Mouse (Mus musculus): ENCODE results near the gene Zfp777.

Zfp777 gene

DNA sequence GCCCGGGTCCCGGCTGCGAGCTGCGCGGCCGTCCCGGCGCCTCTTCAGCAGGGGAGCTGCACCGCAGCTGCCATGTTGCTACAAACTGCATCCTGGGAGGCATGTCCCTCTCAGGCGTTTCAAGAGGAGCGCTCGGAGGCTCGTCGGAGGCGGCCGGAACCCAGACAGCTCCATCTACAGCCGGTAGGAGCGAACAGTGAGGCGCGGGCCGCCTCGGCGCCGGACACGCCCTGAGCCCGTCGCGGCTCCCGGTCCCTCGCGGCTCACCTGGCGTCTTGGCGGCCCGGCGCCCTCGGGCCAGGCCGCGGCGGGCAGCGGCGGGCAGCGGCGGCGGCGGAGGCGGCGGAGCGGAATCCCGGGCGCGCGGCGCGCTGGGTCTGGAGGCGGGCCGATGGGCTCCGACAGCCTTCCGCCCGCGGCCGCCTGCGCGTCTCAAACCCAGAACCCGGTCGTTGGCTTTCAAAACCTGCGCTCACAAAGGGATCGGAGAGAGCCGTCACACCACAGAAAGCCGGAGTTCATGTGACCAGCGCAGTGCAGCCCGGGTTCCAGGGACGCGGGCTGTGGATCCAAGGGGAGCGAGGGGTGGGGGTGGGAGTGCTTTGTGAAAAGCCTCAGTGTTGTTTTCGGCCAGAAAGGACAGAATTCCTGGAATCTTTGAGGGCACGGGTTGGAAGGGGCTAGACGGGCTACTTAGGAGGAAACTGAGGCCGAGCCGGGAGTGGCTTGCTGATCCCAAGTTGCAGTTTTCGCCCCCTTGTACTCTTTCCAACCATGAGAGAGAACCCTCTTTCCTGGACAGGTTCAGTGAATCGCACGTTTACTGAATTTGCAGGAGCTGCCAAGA lies at the start of gene Zfp777:
TSS of gene Zfp777 (minus strand) at position 486 of the 847 bp plus-strand sequence.
- DNase-seq = peak; percentile 87

DNA sequence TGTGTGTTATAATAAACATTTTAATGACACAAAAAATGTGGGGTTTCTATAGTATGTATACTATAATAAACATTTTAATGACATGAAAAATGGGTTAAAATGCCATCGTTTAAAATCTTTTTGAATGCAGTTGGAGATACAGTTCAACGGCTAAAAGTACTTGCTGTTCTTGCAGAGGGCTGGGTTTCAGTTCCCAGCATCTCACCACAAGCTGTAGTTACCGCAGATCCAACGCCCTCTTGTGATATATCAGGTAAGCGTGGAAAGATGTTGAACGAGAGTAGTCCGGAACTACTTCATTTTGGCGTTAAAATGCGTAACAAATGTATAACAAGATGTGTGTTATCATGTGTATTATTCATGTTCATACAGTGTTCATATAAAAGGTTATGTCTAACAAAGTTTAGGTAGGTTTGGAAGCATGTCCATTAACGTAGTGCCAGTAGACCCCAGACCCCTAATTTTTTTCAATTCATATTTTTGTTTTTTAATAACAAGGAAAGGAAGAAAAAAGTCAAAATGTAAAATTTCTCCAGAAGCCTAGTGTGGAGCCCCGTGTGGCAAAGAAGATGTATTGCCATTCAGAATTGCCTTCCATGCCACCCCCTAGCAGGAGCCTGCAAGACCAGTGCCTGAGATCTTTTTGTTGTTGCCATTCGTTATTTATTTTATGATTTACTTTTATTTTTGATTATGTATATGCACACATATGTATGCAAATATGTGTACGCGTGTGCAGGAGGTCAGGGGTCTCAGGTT lies 38.4 kb upstream of the Zfp777 start:
- DNase-seq = peak; percentile 32

DNA sequence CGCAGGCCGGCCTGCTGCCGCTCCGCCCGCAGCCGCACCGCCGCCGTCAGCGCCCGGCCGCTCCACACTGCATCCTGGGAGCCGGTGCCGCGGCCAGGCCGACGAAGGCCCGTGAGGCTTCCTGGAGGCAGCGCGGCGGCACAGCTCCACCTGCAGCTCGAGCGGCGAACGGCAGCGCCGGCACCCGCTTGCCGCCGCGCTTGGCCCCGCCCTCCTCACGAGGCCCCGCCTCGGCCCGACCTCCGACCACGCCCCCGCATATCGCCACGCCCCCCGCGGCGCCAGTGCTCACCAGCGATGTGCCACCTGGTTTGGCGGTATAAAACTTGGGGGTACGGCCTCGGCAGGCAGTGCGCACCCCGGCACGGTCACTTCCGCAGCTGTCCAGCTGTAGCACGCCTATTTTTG lies 37.8 kb upstream of the Zfp777 start, which contains the start of gene Zfp746:
TSS of gene Zfp746 (minus strand) at position 123 of the 408 bp plus-strand sequence.
- peak; percentile 99 for DNase-seq

DNA sequence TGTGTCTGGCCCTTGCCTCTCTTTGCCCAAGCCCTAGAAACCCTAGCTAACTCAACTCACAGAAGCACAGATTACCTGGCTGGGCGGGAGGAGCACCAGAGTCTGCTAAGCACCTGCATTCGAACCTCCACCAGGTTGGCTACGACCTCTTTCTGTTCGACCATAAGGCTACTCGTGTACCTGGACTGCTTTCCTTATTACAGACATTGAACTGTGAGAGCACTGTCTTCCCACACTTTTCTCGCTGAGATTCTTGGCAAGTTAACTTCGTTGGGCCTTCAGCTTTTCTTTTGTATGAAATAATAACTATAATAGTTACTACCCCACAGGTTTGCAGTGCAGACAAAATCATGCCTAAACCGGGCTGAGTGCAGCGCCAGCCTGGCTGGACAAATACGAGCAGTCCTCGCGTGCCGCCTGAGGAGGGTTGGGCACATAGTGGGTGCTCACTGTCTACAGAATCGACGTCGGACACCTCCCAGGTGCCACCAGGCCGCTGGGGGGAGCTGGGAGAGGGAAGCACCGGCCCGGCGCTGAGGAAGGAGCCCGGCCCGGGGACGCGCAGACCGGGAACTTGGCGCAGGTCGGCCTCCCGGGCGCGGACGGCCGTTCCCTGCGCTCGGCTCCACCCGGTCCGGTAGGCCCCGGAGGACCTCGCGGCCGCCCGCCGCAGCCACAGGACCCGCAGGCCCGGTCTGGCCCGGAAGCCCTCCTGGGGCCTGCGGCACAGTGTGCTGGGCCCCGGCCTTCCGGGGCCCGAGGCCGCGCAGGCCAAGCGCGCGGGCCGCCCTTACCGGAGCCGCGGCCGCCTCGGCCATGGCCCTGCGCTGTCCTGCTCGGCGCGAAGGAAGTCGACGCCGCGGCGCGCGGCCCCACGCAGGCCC lies 37.1 kb upstream of the Zfp777 start:
- peak; percentile 83 for DNase-seq

DNA sequence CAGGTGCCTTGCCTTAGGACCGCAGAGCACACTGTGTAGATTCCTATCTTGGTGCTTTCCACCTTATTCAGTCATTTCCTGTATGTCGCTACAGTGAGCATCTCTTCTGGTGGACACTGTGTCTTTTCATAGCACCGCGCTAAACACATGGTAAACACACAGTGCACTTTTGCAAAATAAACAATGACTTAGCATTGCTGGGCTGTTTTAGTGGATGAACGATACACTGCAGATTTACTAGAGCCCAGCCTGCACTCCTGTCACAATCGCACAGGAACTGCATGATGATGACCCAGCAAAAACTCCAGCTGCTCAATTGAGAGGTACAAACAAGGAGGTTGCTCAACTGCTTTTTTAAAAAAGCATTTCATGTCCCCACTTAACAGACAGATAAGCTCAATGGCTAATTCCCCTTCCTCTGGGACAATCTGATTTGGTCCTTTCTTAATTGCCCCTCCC lies 35.1 kb upstream of the Zfp777 start:
- no peak for DNase-seq

DNA sequence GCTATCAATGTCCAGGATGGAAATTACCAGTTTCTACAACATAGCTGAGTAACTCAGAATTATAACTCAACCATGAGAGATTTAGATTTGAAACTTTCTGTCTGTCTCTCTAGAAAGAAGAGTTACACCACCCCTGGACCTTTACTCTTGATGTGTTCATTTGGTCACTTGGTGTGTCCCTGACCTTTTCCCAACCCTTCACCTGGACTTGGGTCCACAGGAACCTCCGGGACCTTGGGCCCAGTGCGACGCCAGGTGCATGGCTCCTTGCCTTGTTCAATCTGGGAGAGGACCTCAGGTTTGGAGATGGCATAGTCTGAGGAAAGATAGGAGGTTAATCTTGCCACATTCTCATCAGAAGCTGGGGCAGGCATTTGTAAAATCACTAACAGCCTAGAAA lies 33.2 kb upstream of the Zfp777 start:
- DNase-seq = no peak

DNA sequence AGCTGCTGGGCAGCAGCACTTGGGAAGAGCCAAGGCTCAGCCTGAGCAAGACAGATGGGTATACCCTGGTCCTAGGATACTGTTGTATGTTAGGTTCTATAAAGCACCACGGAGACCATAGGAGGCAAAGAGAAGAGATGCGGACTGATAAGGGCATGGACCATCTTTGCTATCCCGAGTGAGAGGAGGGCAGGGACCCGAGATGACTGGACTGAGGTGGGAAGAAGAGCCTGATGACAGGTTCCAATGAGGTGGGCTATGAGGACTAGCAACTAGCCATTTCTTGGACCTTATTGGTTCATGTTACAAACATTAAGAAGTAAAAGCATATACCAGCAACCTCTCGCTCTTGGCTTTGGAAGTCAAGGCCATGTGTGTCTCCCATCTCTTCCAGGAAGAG lies 32.3 kb upstream of the Zfp777 start:
- no peak for DNase-seq

DNA sequence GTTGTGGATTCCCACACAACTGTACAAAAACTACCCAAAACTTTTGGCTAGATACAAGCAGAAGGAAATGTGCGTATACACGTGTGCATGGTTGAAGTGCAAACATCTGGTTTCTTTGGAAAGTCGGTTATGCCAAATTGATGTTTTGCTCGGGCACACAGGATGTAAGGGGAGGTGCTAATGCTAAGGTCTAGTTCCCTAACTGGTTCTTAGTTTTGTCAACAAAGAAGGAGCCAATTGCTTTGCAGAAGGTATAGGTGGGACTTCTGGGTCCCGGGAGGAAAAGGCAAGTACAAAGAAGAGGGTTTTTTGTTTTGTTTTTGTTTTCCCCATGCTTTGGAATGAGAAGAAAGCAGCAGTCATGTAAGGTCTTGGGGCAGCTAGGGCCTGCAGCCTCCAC lies 24.6 kb upstream of the Zfp777 start:
- peak; percentile 33 for DNase-seq

DNA sequence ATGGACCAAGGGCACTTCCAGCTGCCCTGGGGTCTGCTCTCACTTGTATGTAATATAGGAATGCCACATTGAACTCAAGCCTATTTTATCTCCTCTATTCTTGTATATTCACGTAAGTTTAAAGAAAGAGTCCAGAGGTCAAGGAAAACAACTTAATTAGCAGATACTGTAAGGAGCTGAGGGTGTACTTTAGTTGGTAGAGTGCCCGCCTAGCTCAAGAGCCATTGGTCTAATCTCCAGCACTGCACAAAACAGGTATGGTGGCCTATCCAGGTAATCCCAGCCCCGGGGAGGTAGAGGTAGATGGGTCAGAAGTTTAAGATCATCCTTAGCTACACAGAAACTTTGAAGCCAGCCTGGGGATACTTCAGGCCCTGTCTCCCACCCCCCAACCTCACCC lies 18.8 kb upstream of the Zfp777 start:
- DNase-seq = no peak

DNA sequence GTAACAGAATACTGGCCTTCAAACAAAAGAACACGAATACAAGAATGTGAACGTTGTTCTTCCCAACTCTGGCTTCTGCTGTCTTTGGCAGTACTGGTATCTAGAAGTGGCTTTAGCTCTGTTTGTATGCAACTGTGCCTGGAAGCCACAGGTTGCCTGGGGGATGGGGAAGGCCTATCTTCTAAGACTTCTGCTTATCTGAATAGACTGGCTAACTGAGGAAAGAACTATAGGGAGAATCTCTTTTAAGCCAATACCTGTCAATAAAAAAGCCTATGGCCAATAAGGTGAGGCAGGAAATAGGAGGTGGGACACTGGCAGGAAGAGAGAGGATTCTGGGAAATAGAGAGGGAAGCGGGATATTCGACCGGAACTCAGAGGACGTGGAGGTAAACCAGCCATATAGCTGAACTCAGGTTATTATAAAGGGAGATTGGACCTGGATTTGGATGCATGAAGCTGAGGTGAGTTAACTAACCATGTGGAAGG lies 16.9 kb upstream of the Zfp777 start:
- DNase-seq = no peak

DNA sequence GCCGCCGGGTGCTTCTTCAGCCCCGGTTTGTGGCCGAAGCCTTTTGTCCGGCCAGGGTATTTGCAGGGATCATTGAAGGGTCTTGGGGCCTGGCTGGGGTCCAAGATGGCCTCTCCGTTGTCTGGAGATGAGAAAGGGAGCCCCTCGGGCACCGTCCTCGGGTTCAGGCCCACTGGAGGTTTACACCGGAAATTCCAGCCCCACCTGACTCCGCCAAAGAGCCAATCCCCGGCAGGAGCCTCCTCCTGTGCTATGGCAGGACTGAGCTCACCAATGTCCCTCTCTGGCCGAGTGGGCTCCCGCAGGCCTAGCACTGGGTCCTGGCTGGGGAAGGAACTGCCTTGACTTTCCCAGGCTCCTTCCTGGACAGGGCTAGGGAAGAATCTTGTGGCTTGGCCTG lies 15.7 kb upstream of the Zfp777 start:
- DNase-seq = no peak

DNA sequence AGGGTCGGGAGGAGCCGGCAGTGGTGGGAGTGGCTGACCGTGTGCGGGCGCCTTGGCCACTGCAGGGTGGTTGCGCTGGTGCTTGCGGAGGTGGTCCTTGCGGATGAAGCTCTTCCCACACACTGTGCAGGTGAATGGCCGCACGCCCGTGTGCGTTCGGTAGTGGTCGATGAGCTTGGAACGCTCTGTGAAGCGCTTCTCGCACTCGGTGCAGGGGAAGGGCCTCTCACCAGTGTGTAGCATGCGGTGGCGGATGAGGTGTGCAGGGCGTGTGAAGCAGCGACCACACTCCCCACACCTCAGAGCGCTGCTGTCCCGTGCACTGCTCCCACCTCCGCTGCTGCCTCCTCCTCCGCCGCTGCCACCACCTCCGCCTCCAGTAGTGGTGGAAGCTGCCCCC lies 15.2 kb upstream of the Zfp777 start:
- DNase-seq = no peak

DNA sequence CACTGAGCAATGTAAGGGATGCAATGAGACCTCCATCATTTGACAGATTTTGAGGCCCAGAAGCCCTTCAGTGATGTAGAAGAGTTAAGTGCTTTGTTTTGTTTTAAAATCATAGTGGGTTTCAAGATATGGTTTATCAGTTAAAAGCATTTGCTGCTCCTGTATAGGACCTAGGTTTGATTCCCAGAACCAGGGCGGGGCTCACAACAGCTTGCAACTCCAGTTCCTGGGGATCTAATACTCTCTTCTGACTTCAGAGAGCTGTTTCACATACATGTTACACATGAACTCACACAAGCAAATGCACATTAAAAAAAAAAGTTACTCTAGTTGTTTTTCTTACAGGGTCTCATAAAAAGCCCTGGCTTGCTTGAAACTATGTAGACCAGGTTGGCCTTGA lies 12.2 kb upstream of the Zfp777 start:
- DNase-seq = no peak

DNA sequence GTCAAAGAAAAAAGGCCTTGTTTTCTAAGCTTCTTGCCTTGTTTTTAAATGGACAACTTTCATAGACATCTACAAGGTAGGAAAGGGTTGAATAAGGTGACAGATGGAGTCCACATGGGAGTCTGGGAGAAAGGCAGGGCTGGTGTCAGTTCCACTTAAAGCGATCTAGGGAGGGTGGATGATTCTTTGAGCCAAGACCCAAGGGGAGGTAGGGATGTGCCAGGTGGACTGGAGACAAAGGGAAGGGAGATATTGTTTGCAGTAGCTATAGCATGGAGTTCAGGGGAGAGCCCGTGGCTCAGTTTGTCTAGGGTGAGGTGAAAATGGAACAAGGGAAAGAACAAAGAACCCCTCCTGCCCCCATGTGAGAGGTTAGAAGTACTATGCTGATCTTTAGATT lies 11.7 kb upstream of the Zfp777 start:
- DNase-seq = no peak

DNA sequence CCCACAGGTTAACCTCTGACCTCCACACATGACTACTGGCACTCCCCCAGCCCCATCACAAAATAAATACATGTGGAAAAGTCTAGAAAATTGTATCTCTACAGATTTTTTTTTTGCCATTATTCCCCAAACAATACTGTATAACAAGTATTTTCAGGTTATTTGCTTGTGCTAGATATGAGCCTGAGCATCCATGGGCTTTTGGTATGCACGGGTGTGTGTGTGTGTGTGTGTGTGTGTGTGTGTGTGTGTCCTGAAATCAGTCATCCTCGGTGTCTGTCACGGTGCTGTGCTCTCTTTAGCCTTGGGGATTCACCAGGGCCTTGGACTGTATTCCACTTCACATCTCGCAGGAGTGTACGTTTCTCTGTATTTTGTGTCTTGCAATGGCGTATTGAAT lies 3.4 kb upstream of the Zfp777 start:
- no peak for DNase-seq

DNA sequence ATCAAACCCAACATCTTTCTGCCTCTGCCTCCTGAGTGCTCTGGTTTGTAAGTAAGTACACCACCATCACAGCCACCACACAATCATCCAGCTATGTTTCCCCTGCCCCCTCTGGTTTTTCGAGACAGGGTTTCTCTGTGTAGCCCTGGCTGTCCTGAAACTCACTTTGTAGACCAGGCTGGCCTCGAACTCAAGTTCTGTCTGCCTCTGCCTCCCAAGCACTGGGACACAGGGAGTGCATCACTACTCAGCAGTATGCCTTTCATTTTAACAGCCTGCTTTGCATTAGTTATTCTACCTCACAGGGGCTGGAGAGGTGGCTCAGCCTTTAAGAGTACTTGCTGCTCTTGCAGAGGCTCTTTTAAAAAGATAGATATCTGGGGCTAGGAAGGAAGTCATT lies 3.0 kb upstream of the Zfp777 start:
- no peak for DNase-seq

DNA sequence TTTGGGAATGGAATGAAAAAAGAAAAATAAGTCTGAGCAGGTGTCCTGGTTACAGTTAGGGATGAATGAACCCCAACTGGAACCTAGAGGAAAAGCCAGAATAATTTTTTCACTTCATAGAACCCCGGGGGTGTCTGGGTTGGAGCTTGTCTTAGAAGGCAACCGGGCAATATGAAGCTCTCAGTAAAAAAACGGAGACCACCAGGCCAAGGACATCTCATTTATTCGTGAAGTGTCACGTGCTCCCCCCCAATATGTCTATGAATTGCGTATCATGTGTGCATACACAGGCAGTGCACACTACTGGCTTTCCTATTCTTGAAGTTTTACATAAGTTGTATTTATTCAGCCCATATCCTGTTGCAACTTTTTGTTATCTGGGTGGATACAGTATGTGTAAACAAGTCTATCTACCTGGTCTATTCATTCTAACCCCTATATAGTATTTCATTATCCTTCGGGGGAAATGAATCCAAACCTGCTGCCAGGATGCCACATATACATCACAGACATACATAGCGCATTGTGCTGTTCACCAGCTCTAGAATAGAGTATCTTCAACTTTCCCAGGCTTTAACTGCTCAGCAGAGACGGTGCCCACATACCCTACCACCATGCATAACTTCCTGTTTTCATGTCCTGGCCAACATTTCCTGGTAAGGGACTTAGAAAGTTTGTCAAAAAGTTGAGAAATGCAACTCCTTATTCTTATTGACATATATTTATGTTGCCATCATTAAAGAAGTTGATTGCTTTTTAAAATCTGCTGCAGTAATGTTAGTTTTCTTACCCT lies 758 bp upstream of the Zfp777 start:
- DNase-seq = no peak

DNA sequence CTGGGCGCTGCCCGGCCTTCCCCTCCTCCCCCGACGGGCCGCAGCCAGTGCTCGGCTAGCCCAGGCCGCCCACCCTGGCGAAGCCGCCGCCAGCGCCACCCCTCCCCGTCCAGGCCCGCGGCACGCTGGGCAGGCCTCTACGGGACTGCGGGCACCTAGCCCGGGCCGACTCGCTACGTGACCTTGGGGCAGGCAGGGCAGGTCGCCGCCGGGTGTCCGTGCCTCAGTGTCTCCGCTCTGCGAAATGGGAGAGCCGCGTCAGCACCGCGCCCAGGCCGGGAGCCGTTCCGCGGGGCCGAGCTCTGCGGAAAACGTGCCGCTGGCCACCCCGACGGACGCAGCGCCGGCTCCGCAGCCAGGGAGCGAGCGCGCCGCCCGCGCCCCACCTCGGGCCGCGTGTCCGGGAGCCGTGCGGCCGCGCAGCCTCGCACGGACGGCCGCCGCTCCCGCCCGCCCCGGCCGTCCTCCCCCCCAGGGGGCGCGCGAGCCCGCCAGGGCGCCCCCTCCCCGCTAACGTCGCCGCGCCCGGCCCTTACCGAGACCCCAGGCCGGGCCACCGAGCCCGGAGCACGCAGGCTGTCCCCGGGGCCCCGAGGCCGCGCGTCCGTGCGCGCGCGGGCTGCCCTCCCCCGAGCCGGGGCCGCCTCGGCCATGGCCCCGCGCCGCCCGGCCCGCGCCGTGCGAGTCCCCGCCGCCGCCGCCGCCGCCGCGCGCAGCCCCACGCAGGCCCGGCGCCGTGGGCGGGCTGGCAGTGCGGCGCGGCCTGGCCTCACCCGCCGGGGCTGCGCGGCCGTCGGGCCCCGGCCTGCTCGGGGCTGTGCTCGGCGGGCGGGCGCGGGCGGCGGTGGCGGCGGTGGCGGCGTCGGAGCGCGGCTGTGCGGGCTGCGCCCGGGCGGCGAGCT lies 1.0 kb downstream of the Zfp777 start:
- DNase-seq = peak; percentile 72

DNA sequence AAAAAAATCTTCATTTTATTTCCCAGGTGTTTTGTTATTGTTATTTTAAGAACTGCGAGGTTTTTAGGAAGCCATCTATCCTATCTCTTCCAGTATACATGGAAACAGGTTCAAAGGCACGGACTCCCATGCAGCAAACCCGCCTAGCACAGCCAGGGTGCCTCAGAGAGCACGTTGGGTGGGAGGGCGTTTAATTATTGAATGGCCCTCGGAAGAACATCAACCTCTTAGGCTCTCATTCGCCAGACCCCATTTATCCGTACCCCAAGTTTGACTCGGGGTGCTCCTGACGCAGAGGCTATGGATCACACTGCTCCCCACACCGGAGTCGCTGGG lies 1.6 kb downstream of the Zfp777 start:
- no peak for DNase-seq

DNA sequence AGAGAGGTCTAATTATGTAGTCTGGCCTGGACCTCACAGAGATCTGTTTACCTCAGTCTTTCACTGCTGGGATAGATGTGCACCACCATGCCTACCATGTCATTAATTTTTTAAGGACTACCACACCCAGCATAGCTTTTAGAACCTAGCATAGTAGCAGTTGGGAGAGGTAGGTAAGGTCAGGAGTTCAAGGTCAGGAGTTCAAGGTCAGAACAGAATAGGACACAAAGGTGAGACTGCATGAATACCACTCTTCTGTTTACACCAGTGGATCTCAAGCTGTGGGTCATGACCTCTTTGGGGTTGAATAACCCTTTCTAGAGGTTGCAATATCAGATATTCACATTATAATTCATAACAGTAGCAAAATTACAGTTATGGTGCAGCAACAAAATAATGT lies 16.1 kb downstream of the Zfp777 start:
- no peak for DNase-seq

Measured in thymus, postnatal 4 days (tissue).